In genomic region chr17:87337683-87338082, GRCm38 (mm10) we compare ENCODE assay signal across 15 mouse cellular contexts. TPM values are rescaled to one million over a fixed set of nuclear protein-coding genes. Genes with fewer than 3 reads are reported as not detected.
DNase-seq lines count a peak whose midpoint lies in the region; ATAC-seq and TF ChIP-seq lines count a peak whose summit lies in the region.
"Had no signal": no experiment of that assay in that cellular context is flagged by ENCODE, and none has a peak within 500 bp of the region (broad histone marks: within the 10 kb centered on the region; RNA-seq: fewer than 3 reads in every experiment).

No protein-coding gene starts in this region.

- H3K4me3 ChIP-seq in liver, adult 2 months (ENCODE audit: insufficient read depth, low read depth, low read length): no peak overlapping the region
- H3K4me3 ChIP-seq in heart, embryonic 11.5 days (ENCODE audit: low read depth, low read length): no peak overlapping the region
- H3K4me3 ChIP-seq: embryonic facial prominence, embryonic 12.5 days; forebrain, embryonic 15.5 days; heart, adult 2 months; heart, embryonic 12.5 days; hindbrain, embryonic 10.5 days had no signal

- peaks cover 11% of the 10 kb centered on the region; the same call in 1 of the 2 replicates for H3K36me3 ChIP-seq in liver, adult 2 months (ENCODE audit: control insufficient read depth, insufficient read depth, low read length)
- no peaks in the 10 kb centered on the region for H3K36me3 ChIP-seq in heart, embryonic 11.5 days (ENCODE audit: control insufficient read depth, insufficient read depth, low read length)
- H3K36me3 ChIP-seq: embryonic facial prominence, embryonic 12.5 days; forebrain, embryonic 15.5 days; heart, embryonic 12.5 days; hindbrain, embryonic 10.5 days had no signal

- DNase-seq in kidney, adult 18-20 months: peak; percentile 30
- no peak for DNase-seq in kidney, adult 9 months
- peak; percentile 87 for DNase-seq in liver, adult 2 months (ENCODE audit: extremely low read depth, low read depth, low spot score)
- DNase-seq in liver: no peak
- DNase-seq: adrenal gland, adult 8-10 months; cerebellum, adult 8-10 months; gastrocnemius, postnatal 10 days; heart, adult 2 months had no signal

- H3K9me3 ChIP-seq in heart, embryonic 11.5 days (replicated peaks; ENCODE audit: control insufficient read depth, low read length): no peaks in the 10 kb centered on the region
- H3K9me3 ChIP-seq: embryonic facial prominence, embryonic 12.5 days; forebrain, embryonic 15.5 days; heart, embryonic 12.5 days; hindbrain, embryonic 10.5 days had no signal

- H3K4me1 ChIP-seq in liver, adult 2 months (ENCODE audit: control insufficient read depth, insufficient read depth, low read length): 0 out of 2 replicates have a peak, but pooled peaks cover 1% of the 10 kb centered on the region
- no peaks in the 10 kb centered on the region for H3K4me1 ChIP-seq in heart, embryonic 11.5 days (ENCODE audit: control insufficient read depth, insufficient read depth, low read length)

- 44% methylated on average over 7 of the region's 7 CpGs for WGBS in liver, adult 2 months
- WGBS in heart, embryonic 11.5 days (ENCODE audit: insufficient replicate concordance): 75% methylated on average over 7 of the region's 7 CpGs

- TF ChIP-seq CTCF in liver, adult 2 months (IDR thresholded peaks at IDR 0.05; ENCODE audit: low read depth, low read length): no peak

- H3K27me3 ChIP-seq in liver, adult 2 months (ENCODE audit: control insufficient read depth, insufficient read depth, low read length): no peaks in the 10 kb centered on the region
- 0 out of 2 replicates have a peak, but pooled peaks cover 3% of the 10 kb centered on the region for H3K27me3 ChIP-seq in heart, embryonic 11.5 days (ENCODE audit: control insufficient read depth, insufficient read depth, low read length)
- H3K27me3 ChIP-seq: forebrain, embryonic 15.5 days; heart, embryonic 12.5 days had no signal

- ATAC-seq in megakaryocyte-erythroid progenitor cell, adult 5-6 weeks (replicated peaks; ENCODE audit: low FRiP score, low TSS enrichment, poor library complexity, severe bottlenecking): peak; percentile 55
- no peak for ATAC-seq in heart, embryonic 11.5 days (replicated peaks; ENCODE audit: insufficient number of reproducible peaks, low FRiP score, low TSS enrichment)
- ATAC-seq: forebrain, embryonic 15.5 days had no signal

- no peak overlapping the region for H3K27ac ChIP-seq in liver, adult 2 months (replicated peaks; ENCODE audit: insufficient read depth, low read depth, low read length)
- no peak overlapping the region for H3K27ac ChIP-seq in heart, embryonic 11.5 days (ENCODE audit: low read depth, low read length)
- H3K27ac ChIP-seq: embryonic facial prominence, embryonic 12.5 days; forebrain, embryonic 15.5 days; heart, adult 2 months; hindbrain, embryonic 14.5 days had no signal

- no peak overlapping the region for H3K9ac ChIP-seq in liver, adult 2 months (ENCODE audit: low read depth, low read length)
- no peak overlapping the region for H3K9ac ChIP-seq in heart, embryonic 11.5 days (ENCODE audit: low read depth, low read length)
- H3K9ac ChIP-seq: embryonic facial prominence, embryonic 12.5 days; forebrain, embryonic 15.5 days; heart, embryonic 12.5 days; hindbrain, embryonic 14.5 days had no signal

- no peak for TF ChIP-seq POLR2A in liver, adult 2 months (IDR thresholded peaks at IDR 0.05; ENCODE audit: extremely low read depth, insufficient read depth, low read length)

- H3K4me2 ChIP-seq in heart, embryonic 11.5 days: no peak overlapping the region
- H3K4me2 ChIP-seq: embryonic facial prominence, embryonic 12.5 days; forebrain, embryonic 15.5 days; heart, embryonic 12.5 days; hindbrain, embryonic 14.5 days had no signal

- no peaks in the 10 kb centered on the region for H3K79me2 ChIP-seq in liver, adult 2 months (ENCODE audit: control insufficient read depth, insufficient read depth, low read length)

RNA-seq across cellular contexts. Expression of gene Ttc7, which starts 55.0 kb away (rescaled TPM):
- 19.0 and 22.4 TPM in 2 replicates for total RNA-seq in liver, adult 2 months (2014; rRNA removed)
- polyA plus RNA-seq in liver, adult 2 months (2012; rRNA removed): 36.5 and 37.8 TPM in 2 replicates
- 56.9 and 94.9 TPM in 2 replicates for total RNA-seq in megakaryocyte-erythroid progenitor cell, adult 5-6 weeks (2014; fragmentation: Nextera tagmentation)
- 34.2 and 49.5 TPM in 2 replicates for total RNA-seq in megakaryocyte-erythroid progenitor cell, adult 5-6 weeks (2017)
- polyA plus RNA-seq in heart, embryonic 11.5 days (2014; fragmentation: Nextera tagmentation; extraction: Ambion mirVana): 1.4 and 1.9 TPM in 2 replicates

Comparison
In these comparisons a context has a peak if more than half of its experiments do, and no peak if none do; other contexts are left out.
1. DNase-seq: peak in kidney, adult 18-20 months (single experiment) and liver, adult 2 months (single experiment); none in kidney, adult 9 months (single experiment) and liver (single experiment).